9 mouse cellular contexts compared by ENCODE assay signal in genomic region chr12:102681590-102681989, GRCm38 (mm10). TPM values are rescaled to one million over a fixed set of nuclear protein-coding genes. Genes with fewer than 3 reads are reported as not detected.
A peak's percentile ranks its signal among the peaks of the same experiment; 100 is the strongest.
DNase-seq lines count a peak whose midpoint lies in the region; ATAC-seq and TF ChIP-seq lines count a peak whose summit lies in the region.
"Had no signal": no experiment of that assay in that cellular context is flagged by ENCODE, and none has a peak within 500 bp of the region (broad histone marks: within the 10 kb centered on the region; RNA-seq: fewer than 3 reads in every experiment).

No protein-coding gene starts in this region.

- peak; percentile 41 for DNase-seq in gastrocnemius, adult 2 months
- DNase-seq in gastrocnemius, postnatal 14 days, result no peak
- peak; percentile 89 for DNase-seq in liver, adult 2 months (ENCODE audit: extremely low read depth, low read depth, low spot score)
- DNase-seq in induced T-regulatory cell, adult 2 months (ENCODE audit: low read depth), result peak; percentile 77
- peak; percentile 67 to 85 for DNase-seq in thymus, postnatal 10 days (ENCODE audit: low spot score in 2 of 2)
- no peak for DNase-seq in ovary, postnatal 36 days (ENCODE audit: low spot score)
- no peak for DNase-seq in layer of hippocampus, postnatal 25 days (ENCODE audit: extremely low spot score in 1 of 2, low spot score in 1 of 2)

- no peak overlapping the region for H3K9ac ChIP-seq in liver, adult 2 months (ENCODE audit: low read depth, low read length)
- no peak overlapping the region for H3K9ac ChIP-seq in liver, embryonic 12.5 days

- peak; percentile 8; the same call in 1 of the 2 replicates for TF ChIP-seq CTCF in gastrocnemius, adult 2 months (IDR thresholded peaks at IDR 0.05)
- peak; percentile 79 for TF ChIP-seq CTCF in liver, adult 2 months (IDR thresholded peaks at IDR 0.05; ENCODE audit: low read depth, low read length)

- no peaks in the 10 kb centered on the region for H3K27me3 ChIP-seq in liver, adult 2 months (ENCODE audit: control insufficient read depth, insufficient read depth, low read length)
- no peaks in the 10 kb centered on the region for H3K27me3 ChIP-seq in liver, embryonic 12.5 days (replicated peaks)

- no peak overlapping the region for H3K4me2 ChIP-seq in liver, embryonic 12.5 days

- H3K4me3 ChIP-seq in gastrocnemius, adult 2 months, result no peak overlapping the region
- H3K4me3 ChIP-seq in liver, adult 2 months (ENCODE audit: insufficient read depth, low read depth, low read length), result no peak overlapping the region
- no peak overlapping the region for H3K4me3 ChIP-seq in liver, embryonic 12.5 days
- H3K4me3 ChIP-seq: myocyte had no signal

- peaks cover 20% of the 10 kb centered on the region; the same call in 1 of the 2 replicates for H3K79me2 ChIP-seq in liver, adult 2 months (ENCODE audit: control insufficient read depth, insufficient read depth, low read length)

- H3K4me1 ChIP-seq in liver, adult 2 months (ENCODE audit: control insufficient read depth, insufficient read depth, low read length), result peaks cover 36% of the 10 kb centered on the region
- peaks cover 33% of the 10 kb centered on the region for H3K4me1 ChIP-seq in liver, embryonic 12.5 days

- no peaks in the 10 kb centered on the region for H3K36me3 ChIP-seq in liver, adult 2 months (ENCODE audit: control insufficient read depth, insufficient read depth, low read length)
- no peaks in the 10 kb centered on the region for H3K36me3 ChIP-seq in liver, embryonic 12.5 days

- TF ChIP-seq POLR2A in liver, adult 2 months (IDR thresholded peaks at IDR 0.05; ENCODE audit: extremely low read depth, insufficient read depth, low read length), result no peak

- WGBS in liver, adult 2 months, result 55% methylated on average over 7 of the region's 7 CpGs
- WGBS in liver, embryonic 12.5 days (ENCODE audit: insufficient replicate concordance), result 60% methylated on average over 7 of the region's 7 CpGs

- H3K27ac ChIP-seq in gastrocnemius, adult 2 months, result no peak overlapping the region
- peak overlapping the region; percentile 9 for H3K27ac ChIP-seq in liver, adult 2 months (replicated peaks; ENCODE audit: insufficient read depth, low read depth, low read length)
- no peak overlapping the region for H3K27ac ChIP-seq in liver, embryonic 12.5 days

- no peak for ATAC-seq in liver, embryonic 12.5 days

- H3K9me3 ChIP-seq in liver, embryonic 12.5 days (replicated peaks), result no peaks in the 10 kb centered on the region

- intact Hi-C loops in gastrocnemius, adult 2 months (cut with DNase I), result no loop called here
- intact Hi-C loops in gastrocnemius, postnatal 14 days (cut with DNase I; ENCODE audit: low total_unique reads), result no loop called here

RNA-seq across cellular contexts. Expression of gene Itpk1, which starts 23.1 kb away (rescaled TPM):
- total RNA-seq in gastrocnemius, adult 2 months (2021), result 1 to 10 TPM; 6.5 to 6.6 TPM
- 1 to 10 TPM; 6.4 to 8.4 TPM for total RNA-seq in gastrocnemius, postnatal 14 days (2021)
- 7.9 and 8.3 TPM in 2 replicates for total RNA-seq in liver, adult 2 months (2014; rRNA removed)
- polyA plus RNA-seq in liver, adult 2 months (2012; rRNA removed), result 21.0 and 22.8 TPM in 2 replicates
- polyA plus RNA-seq in liver, embryonic 12.5 days (2016; fragmentation: Nextera tagmentation; extraction: Ambion mirVana), result 3.7 and 4.3 TPM in 2 replicates
- 10 to 100 TPM; 56.4 to 66.2 TPM for total RNA-seq in layer of hippocampus, postnatal 25 days (2021)

Comparison
In these comparisons a context has a peak if more than half of its experiments do, and no peak if none do; other contexts are left out.
1. DNase-seq: peak in gastrocnemius, adult 2 months (single experiment), liver, adult 2 months (single experiment), induced T-regulatory cell, adult 2 months (single experiment) and thymus, postnatal 10 days (2 of 2); none in gastrocnemius, postnatal 14 days (single experiment), ovary, postnatal 36 days (single experiment) and layer of hippocampus, postnatal 25 days (0 of 2).